Mouse (Mus musculus) monocyte, adult 5-6 weeks (primary cell): Measurements from ENCODE around the gene Ehd4. TPM values are rescaled to one million over a fixed set of nuclear protein-coding genes. Genes with fewer than 3 reads are reported as not detected.
A peak's percentile ranks its signal among the peaks of the same experiment; 100 is the strongest.

Source experiments
- ATAC-seq: fragments of 153-309, 156-312 bp; replicated peaks from 2 replicates; pipeline ENCODE4 v1.8.0; 2017; ENCODE audit warnings: mild to moderate bottlenecking; ENCODE audit not compliant: low TSS enrichment, insufficient number of reproducible peaks, severe bottlenecking, poor library complexity, low FRiP score
- total RNA-seq: library from RNA; stranded (forward); fragments of 200-1000, 200-491, 200-594 nt; gene quantifications from 3 replicates; pipeline ENCODE4 v1.2.3, GENCODE M21; 2017

The Ehd4 gene
- total RNA-seq, 1 experiment from 2014 or later: 129 TPM

GRCm38 (mm10) chr2:120090979-120091378 is 63.4 kb downstream of the Ehd4 start:
- no peak for ATAC-seq

- no peak for ATAC-seq
Observed at GRCm38 (mm10) chr2:120087897-120088296, 66.5 kb downstream of the Ehd4 start.

GRCm38 (mm10) chr2:120087391-120087790 is 67.0 kb downstream of the Ehd4 start:
- ATAC-seq: no peak

GRCm38 (mm10) chr2:120086038-120086437 is 68.4 kb downstream of the Ehd4 start:
- no peak for ATAC-seq

GRCm38 (mm10) chr2:120084593-120085361 is 69.6 kb downstream of the Ehd4 start:
- ATAC-seq: peak; percentile 24; the same call in 1 of the 2 replicates

GRCm38 (mm10) chr2:120082416-120082815 is 72.0 kb downstream of the Ehd4 start:
- ATAC-seq: no peak

- no peak for ATAC-seq
Observed at GRCm38 (mm10) chr2:120076076-120076705, 78.2 kb downstream of the Ehd4 start.

GRCm38 (mm10) chr2:120074096-120074495 is 80.3 kb downstream of the Ehd4 start:
- ATAC-seq: no peak

GRCm38 (mm10) chr2:120069466-120069990 is 84.9 kb downstream of the Ehd4 start:
- no peak for ATAC-seq

- ATAC-seq: no peak
Observed at GRCm38 (mm10) chr2:120068555-120069465, 85.6 kb downstream of the Ehd4 start.

GRCm38 (mm10) chr2:120066224-120066623 is 88.2 kb downstream of the Ehd4 start:
- no peak for ATAC-seq

GRCm38 (mm10) chr2:120065243-120065642 is 89.2 kb downstream of the Ehd4 start:
- ATAC-seq: no peak

GRCm38 (mm10) chr2:120064639-120065038 is 89.8 kb downstream of the Ehd4 start:
- no peak for ATAC-seq

- no peak for ATAC-seq
Observed at GRCm38 (mm10) chr2:120062248-120062647, 92.2 kb downstream of the Ehd4 start.

GRCm38 (mm10) chr2:120060651-120061050 is 93.8 kb downstream of the Ehd4 start:
- ATAC-seq: no peak

GRCm38 (mm10) chr2:120060190-120060589 is 94.2 kb downstream of the Ehd4 start:
- ATAC-seq: no peak

- no peak for ATAC-seq
Observed at GRCm38 (mm10) chr2:120059466-120059865, 94.9 kb downstream of the Ehd4 start.

GRCm38 (mm10) chr2:120058818-120059217 is 95.6 kb downstream of the Ehd4 start:
- ATAC-seq: no peak

- ATAC-seq: no peak
Observed at GRCm38 (mm10) chr2:120055923-120056322, 98.5 kb downstream of the Ehd4 start.
